Mouse (Mus musculus) gastrocnemius, adult 2 months (tissue): ENCODE measurements at regions not wholly inside any gene's neighbourhood (a gene's known extent, or its start where the extent isn't known, plus 50 kb on each side); places are given as distances from the start of the nearest gene placed in this dataset.

Experiments used
- DNase-seq: peaks from one replicate; pipeline ENCODE4 v3.0.0; 2022
- H3K27ac ChIP-seq: fragments of 200-600 bp; 2 replicates; pipeline ENCODE4 v1.8.1; 2022; ENCODE audit warnings: mild to moderate bottlenecking
- H3K4me3 ChIP-seq: fragments of 200-600 bp; 2 replicates; pipeline ENCODE4 v1.8.1; 2022; ENCODE audit warnings: mild to moderate bottlenecking, moderate library complexity
- CTCF ChIP-seq: fragments of 200-600 bp; IDR thresholded peaks from 2 replicates; pipeline ENCODE4 v1.8.1; 2022; ENCODE audit warnings: antibody characterized with exemption, mild to moderate bottlenecking, moderate library complexity
- intact Hi-C: fragments of 180-260 bp; cut with DNase I; formaldehyde crosslinking; loops from one replicate; pipeline ENCODE4 v1.15.1; 2025

DNA sequence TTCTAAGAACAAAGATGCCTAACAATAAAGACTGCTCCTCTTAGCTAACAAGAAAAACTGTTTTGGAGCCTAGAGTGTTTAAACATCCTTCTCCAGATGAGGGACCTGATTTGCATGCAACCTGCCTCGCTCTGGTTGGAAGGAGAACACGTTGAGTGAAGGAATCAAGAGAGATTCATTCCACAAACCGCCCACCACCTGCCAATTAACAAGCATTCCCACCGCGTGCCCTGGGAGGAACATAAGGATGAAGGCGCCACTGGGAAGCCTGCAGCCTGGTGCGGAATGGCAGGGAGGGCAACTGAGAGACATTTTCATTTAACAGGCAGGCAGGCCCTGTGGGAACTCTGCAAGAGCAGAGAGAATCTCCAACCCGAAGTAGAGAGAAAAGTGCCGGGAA lies 265.0 kb downstream of the Hs3st3b1 start:
- TF ChIP-seq CTCF = no peak
- Histone ChIP-seq H3K27ac (no peak overlapping the region), H3K4me3 (no peak overlapping the region)
- no peak for DNase-seq
- intact Hi-C loops = no loop called here

DNA sequence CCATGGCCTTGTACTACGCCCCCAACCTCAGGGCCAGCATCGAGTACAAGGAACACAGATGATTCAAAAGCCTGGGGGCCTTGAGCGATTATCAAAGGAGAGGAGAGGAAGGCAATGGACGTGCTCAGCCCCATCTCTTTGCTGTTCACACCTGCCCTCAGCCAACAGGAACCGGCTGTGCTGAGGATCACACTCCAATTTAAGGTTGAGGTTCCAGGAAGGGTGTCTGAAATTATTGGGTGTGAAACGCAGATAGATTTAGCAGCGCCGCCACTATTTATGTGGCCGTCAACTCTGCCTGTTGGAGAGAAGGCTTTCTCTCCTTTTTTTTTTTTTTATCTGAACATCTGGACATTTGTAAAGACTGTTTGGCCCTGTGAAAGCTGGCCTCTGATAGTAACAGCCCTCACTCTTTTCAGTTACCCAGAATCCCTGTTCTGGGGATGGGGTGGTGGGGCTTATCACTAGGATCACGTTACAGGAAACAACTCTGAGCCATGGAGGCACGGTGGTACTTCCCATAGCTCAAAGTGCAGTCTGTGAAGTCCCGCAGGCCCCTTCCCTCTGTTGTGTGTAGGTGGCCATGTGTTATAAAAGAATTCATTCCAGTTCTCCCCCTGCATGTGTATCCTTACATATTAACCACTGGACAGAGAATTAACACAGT lies 256.7 kb downstream of the Hs3st3b1 start:
- DNase-seq = no peak
- intact Hi-C loops = no loop called here
- H3K27ac ChIP-seq = no peak overlapping the region
- H3K4me3 ChIP-seq = no peak overlapping the region
- TF ChIP-seq CTCF = no peak

DNA sequence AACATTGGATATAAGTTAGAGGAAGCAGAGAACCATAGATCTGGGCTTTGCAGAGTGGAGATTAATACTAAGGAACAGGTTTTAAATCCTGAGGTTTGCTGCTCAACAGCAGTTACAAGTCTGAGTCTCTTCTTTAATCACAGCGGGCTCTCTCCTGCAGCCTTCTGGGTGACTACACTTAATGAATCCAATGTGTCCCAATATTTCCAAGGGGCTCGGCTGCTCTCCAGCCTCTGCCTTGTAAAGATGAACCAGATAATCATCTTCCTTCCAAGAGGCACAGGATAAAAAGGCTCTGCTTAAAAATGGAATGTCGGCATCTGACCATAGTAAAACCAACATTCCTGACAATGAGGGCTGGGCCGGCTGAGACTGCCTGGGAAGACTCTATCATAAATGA lies 251.6 kb downstream of the Hs3st3b1 start:
- no peak for TF ChIP-seq CTCF
- H3K27ac ChIP-seq = no peak overlapping the region
- intact Hi-C loops = no loop called here
- no peak overlapping the region for H3K4me3 ChIP-seq
- no peak for DNase-seq

DNA sequence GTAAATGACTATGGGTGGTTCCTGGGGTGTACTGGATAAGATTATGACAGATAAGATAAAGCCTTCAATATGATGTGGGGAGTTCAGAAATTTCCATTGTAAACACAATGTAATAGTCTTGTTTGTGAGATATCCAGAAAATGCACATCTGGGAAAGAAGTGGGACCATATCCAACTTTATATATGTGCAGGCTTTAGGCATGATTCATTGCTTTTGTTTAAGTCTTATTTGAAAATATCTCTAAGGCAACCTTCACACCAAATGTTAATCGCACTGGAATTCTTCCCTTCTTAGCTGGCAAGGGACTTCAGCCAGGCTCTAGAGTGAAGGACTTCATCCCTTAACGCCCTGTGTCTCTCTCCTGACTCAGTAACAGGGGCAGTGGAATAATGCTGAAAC lies 250.3 kb downstream of the Hs3st3b1 start:
- no peak for DNase-seq
- Histone ChIP-seq H3K4me3 (no peak overlapping the region), H3K27ac (no peak overlapping the region)
- intact Hi-C loops = no loop called here
- no peak for TF ChIP-seq CTCF

DNA sequence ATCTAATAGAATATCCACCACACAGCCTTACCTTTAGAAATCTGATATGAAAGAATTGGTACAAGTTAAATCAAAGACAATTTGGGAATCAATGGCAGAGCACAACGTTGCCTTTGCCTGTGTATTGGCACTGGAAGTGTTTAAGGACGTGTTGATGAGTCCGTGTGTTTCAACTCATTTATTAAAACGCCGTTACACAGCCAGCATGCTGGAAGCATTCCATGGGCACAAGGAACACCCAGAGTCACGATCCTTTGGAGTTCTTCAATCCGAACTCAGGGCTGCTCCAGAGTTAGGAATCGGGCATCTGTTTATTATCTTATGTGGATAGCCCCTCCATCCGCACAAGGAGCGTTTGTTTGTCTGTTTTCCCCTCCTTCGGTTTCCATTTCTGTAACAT lies 244.2 kb downstream of the Hs3st3b1 start:
- TF ChIP-seq CTCF = no peak
- no peak for DNase-seq
- Histone ChIP-seq H3K4me3 (no peak overlapping the region), H3K27ac (no peak overlapping the region)
- intact Hi-C loops = no loop called here

DNA sequence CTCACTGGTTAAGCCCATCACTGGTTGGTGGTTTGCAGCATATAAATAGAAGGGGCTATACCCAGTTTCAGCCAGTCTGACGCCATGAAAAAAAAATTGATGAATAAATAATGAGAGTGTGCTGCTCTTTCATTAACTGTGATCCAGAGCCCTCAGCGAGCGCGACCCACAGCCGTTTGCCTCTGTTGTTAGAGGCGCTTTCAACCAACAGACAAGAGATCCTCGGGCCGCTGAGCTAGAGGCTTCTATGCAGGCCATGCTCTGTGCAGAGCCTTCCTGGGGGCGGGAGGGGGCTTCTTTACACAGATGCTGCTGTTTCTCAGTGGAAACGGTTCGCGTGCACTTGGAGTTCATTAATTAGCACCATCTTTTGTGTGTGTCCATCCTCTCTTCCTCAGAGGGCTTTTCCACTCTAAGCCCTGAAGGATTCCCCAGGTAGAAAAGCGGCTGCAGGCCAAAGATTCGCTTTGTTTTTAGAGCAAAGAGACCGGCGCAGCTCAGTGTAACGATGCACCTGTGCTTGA lies 243.6 kb downstream of the Hs3st3b1 start:
- no peak overlapping the region for H3K27ac ChIP-seq
- intact Hi-C loops = no loop called here

DNA sequence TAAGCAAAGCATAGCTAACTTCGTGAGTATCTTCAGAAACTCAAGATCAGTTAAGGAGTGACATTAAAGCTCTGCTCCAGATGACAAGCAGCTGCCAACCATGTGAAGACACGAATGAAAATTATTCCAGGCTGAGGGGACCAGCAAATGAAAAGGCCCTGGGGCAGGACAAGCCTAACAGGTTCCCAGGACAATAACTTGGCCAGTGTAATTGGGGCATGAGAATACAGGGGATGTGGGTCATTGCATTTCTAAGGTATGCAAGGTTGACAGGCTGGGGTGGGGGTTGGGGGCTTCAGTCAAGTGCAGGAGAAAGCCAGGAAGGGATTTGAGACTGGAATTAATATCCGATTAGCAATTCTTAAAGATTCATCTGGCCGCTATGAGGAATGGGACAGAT lies 242.6 kb downstream of the Hs3st3b1 start:
- H3K4me3 ChIP-seq = no peak overlapping the region
- no peak for TF ChIP-seq CTCF
- DNase-seq = no peak
- intact Hi-C loops = no loop called here
- no peak overlapping the region for H3K27ac ChIP-seq

More for the DNA sequence above, 243.6 kb downstream of the Hs3st3b1 start:
- H3K4me3 ChIP-seq = no peak overlapping the region
- DNase-seq = no peak
- no peak for TF ChIP-seq CTCF

DNA sequence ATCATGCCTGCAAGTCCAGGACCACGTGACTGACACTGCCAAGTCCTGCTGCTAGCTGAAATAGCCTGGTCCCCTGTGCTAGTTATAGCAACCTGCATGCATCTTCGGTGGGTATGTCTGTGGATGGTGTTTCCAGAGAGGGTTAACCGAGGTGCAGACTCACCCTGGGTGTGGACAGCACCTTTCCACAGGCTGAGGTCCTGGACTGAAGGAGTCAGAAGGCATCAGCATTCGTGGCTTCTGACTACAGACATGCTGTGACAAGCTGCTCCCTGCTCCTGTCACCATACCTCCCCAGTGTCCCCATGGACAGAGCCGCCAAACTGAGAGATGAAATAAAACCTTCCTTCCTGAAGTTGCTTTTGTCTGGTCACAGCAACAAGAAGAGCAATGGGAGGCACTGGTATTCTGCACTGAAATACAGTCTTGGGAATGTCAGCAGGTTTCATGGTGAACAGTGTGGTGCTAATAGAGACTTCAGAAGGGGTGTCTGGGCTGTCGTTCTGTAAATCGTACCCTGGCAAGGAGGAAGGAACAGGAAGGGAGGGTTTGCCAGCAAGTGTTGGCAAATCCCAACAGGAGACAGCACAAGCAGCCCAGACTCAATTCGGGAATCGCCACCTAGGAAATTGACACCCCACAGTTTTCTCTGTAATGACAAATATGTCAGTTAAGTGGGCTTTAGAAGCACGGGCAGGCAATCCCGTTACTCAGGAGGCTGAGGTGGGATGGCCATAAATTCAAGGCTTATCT lies 237.7 kb downstream of the Hs3st3b1 start:
- intact Hi-C loops = no loop called here
- TF ChIP-seq CTCF = no peak
- no peak for DNase-seq
- no peak overlapping the region for H3K4me3 ChIP-seq
- no peak overlapping the region for H3K27ac ChIP-seq

DNA sequence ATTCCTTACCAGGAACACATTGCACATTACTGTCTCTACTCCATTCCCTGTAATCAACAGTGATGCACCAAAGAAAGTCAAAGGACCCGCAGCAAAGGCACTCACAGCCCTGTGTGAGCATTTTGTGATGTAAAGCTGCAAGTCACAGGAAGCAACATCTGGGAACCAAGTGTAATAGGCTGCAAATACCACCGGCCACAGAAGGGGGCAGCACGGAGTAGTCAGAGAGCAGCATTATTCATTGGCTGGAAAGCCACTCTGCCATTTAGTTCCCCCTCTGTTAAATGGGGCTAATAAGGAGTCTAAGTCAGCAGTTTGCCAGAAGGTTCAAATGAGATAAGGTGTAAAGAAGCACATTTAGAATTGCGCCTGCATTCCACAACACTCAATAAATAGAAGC lies 231.0 kb downstream of the Hs3st3b1 start:
- no peak for DNase-seq
- TF ChIP-seq CTCF = peak; percentile 31
- intact Hi-C loops = no loop called here
- no peak overlapping the region for H3K4me3 ChIP-seq
- H3K27ac ChIP-seq = no peak overlapping the region

DNA sequence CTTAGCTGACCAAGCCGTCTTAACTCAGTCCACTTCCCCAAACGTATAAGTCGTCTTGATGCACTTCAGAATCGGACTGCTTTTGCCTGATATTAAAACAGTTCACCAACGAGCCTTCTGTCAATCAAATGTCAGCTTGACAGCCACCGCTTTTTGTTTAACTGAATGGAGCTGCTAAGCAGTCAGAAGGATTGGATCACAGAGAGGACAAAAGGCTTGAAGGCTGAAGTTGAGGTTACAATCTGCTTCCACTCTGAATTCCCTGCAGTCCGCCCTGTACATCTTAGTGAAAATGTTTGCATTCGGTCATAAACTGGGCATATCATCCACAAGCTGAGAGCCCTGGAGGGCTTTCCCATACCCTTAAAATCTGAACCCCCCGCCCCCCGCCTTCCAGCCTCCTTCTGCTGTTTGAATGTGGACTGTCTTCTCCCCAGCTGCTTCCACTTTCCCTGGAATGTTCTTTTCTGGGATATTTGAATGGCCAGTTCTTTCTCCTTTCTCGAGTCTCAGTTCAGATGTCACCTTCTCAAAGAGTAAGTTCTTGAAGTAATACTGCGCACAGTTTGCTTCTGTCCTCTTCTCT lies 217.0 kb downstream of the Hs3st3b1 start:
- H3K4me3 ChIP-seq = no peak overlapping the region
- no peak for TF ChIP-seq CTCF
- DNase-seq = no peak
- H3K27ac ChIP-seq = no peak overlapping the region
- intact Hi-C loops = no loop called here

DNA sequence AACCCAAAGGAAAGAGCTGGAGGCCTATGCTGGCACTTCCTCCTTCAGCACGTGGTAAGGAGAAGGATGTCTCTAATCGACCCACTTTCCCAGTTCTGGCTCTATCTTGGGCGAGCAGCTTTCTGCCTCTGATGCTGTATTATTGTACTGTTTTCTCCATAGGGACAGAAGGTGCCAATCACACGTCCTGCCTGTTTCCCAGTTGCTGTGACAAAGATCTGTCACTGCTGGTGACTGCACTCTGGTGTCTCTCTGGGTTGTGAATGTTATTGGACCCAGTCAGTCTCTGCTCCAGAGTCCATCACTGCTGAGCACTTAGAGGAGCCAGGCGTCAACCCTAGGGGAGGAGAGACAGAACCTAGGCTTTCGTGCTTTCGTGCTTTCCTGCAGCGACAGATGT lies 216.0 kb downstream of the Hs3st3b1 start:
- Histone ChIP-seq H3K4me3 (no peak overlapping the region), H3K27ac (no peak overlapping the region)
- TF ChIP-seq CTCF = no peak
- intact Hi-C loops = no loop called here
- DNase-seq = no peak

DNA sequence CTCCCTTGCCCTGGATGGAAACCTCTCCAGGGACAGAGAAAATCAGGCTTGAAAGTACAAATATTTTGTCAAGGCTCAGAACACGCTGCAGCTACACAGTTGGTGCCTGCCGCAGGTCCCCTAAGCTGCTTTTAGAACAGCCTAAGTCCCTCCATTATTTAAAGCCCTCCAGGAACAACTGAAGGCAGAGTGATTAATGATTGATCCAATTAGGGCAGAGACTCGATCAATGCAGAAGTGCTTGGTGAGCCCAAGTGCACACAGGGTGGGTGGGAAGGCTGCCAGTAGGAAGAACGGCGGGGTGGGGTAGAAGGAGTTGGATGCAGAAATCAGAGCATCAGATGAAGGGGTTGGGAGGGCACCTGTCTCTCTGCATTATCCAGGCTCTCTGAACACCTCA lies 215.0 kb downstream of the Hs3st3b1 start:
- Histone ChIP-seq H3K4me3 (no peak overlapping the region), H3K27ac (no peak overlapping the region)
- no peak for DNase-seq
- intact Hi-C loops = no loop called here
- no peak for TF ChIP-seq CTCF

DNA sequence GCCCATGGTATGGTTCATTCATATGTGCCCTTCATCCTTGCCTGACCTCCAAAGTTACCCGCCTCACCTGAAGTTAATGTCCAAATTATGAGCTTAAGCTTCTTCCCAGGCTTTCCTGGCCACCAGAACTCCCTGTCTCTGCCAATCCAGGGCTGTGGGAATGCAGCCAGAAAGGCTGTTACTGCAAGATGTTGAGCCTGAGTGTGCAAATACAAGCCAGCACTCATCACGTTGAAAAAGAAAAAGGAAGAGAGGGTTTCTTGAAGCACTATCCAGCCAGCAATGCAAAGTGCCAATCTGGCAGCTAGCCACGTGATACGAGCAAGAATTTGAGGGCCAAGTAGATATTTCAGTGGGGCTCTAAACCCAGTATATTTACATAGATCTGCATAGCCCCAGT lies 213.7 kb downstream of the Hs3st3b1 start:
- no peak overlapping the region for H3K4me3 ChIP-seq
- peak; percentile 46 for DNase-seq
- H3K27ac ChIP-seq = no peak overlapping the region
- intact Hi-C loops = no loop called here
- TF ChIP-seq CTCF = no peak
